Mouse (Mus musculus) kidney, adult 2 months (tissue): ENCODE results near the gene Slc45a2.

Experiments
- CTCF ChIP-seq: fragments of 200-500 bp; conservative IDR thresholded peaks from 2 replicates; pipeline ENCODE4 v1.5.1; 2011; ENCODE audit warnings: low read depth, mild to moderate bottlenecking, control low read depth, low read length, moderate library complexity, mixed read lengths; ENCODE audit not compliant: insufficient read depth, insufficient read length
- POLR2A ChIP-seq: fragments of 200-500 bp; IDR thresholded peaks from one replicate; pipeline ENCODE4 v1.6.1; 2011; ENCODE audit warnings: low read depth, low read length, control low read depth

- TF ChIP-seq CTCF (peak; percentile 58), POLR2A (peak; percentile 96)
These were observed 19.0 kb upstream of the Slc45a2 start, which contains the start of gene Amacr for GRCm38 (mm10) chr15:10981377-10982063.
